Mouse (Mus musculus) E14TG2a.4 (cell line): ENCODE measurements around the gene Coq10a.
"Not testable (repeated sequence)": the region's sequence is repeated elsewhere in the genome, so short reads cannot be mapped to it uniquely, and the experiment has no call there.

Experiments
- H3K27me3 ChIP-seq: 2 replicates; pipeline ENCODE4 v1.6.1; 2014; ENCODE audit warnings: low read length, control low read depth; ENCODE audit not compliant: insufficient read depth
- H3K36me3 ChIP-seq: 2 replicates; pipeline ENCODE4 v1.6.1; 2014; ENCODE audit warnings: low read length, control low read depth; ENCODE audit not compliant: insufficient read depth
- H3K4me1 ChIP-seq: replicated peaks from 2 replicates; pipeline ENCODE4 v1.6.1; 2014; ENCODE audit warnings: low read depth, low read length, control low read depth
- H3K4me3 ChIP-seq: replicated peaks from 2 replicates; pipeline ENCODE4 v1.5.1; 2014; ENCODE audit warnings: mild to moderate bottlenecking, low read length
- H3K9me3 ChIP-seq: 2 replicates; pipeline ENCODE4 v1.6.1; 2014; ENCODE audit warnings: low read length, control low read depth
- CTCF ChIP-seq: conservative IDR thresholded peaks from 2 replicates; pipeline ENCODE4 v1.5.1; 2014; ENCODE audit warnings: low read length
- NANOG ChIP-seq: IDR thresholded peaks from 2 replicates; pipeline ENCODE4 v1.6.1; 2014; ENCODE audit warnings: borderline replicate concordance, low read length, mixed read lengths
- POU5F1 ChIP-seq: IDR thresholded peaks from 2 replicates; pipeline ENCODE4 v1.6.1; 2014; ENCODE audit warnings: low read length, borderline replicate concordance

Coq10a gene

GRCm38 (mm10) chr10:128336195-128336594, 32.6 kb downstream of the Coq10a start:
- Histone ChIP-seq H3K36me3 (peaks cover 23% of the 10 kb centered on the region), H3K27me3 (no peaks in the 10 kb centered on the region), H3K4me1 (peaks cover 38% of the 10 kb centered on the region), H3K9me3 (no peaks in the 10 kb centered on the region), H3K4me3 (no peak overlapping the region)
- no peak for TF ChIP-seq POU5F1
- TF ChIP-seq NANOG: no peak
- TF ChIP-seq CTCF: no peak

GRCm38 (mm10) chr10:128335582-128335981, 33.2 kb downstream of the Coq10a start:
- no peaks in the 10 kb centered on the region for H3K9me3 ChIP-seq
- H3K36me3 ChIP-seq: peaks cover 19% of the 10 kb centered on the region
- peaks cover 37% of the 10 kb centered on the region for H3K4me1 ChIP-seq
- no peaks in the 10 kb centered on the region for H3K27me3 ChIP-seq
- peak; percentile 78 for TF ChIP-seq CTCF
- TF ChIP-seq NANOG: no peak
- TF ChIP-seq POU5F1: no peak
- H3K4me3 ChIP-seq: no peak overlapping the region

DNA sequence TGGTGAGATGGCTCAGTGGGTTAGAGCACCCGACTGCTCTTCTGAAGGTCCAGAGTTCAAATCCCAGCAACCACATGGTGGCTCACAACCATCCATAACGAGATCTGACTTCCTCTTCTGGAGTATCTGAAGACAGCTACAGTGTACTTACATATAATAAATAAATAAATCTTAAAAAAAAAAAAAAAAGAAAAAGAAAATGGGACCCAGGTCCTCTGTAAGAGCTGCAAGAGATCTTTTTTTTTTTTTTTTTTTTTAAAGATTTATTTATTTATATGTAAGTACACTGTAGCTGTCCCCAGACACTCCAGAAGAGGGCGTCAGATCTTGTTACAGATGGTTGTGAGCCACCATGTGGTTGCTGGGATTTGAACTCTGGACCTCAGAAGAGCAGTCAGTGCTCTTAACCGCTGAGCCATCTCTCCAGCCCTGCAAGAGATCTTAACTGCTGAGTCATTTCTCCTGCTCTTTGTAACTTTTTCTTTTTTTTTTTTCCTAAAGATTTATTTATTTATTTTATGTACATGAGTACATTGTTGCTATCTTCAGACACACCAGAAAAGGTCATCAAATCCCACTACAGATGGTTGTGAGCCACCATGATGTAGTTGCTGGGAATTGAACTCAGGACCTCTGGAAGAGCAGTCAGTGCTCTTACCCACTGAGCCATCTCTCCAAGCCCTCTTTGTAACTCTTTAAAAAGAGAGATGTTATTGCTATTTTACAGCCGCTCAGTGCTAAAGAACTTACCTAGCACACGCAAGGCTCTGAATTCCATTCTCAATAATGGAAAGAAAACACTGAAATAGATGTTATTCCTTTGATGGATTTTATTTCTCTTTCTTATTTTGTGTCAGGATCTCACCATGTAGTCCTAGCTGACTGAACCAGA, 36.2 kb downstream of the Coq10a start:
- not testable (repeated sequence) for H3K27me3 ChIP-seq, H3K9me3 ChIP-seq, H3K4me3 ChIP-seq
- H3K36me3 ChIP-seq: peaks cover 17% of the 10 kb centered on the region
- peaks cover 18% of the 10 kb centered on the region for H3K4me1 ChIP-seq

GRCm38 (mm10) chr10:128327610-128328009, 41.2 kb downstream of the Coq10a start:
- Histone ChIP-seq H3K36me3 (peaks cover 52% of the 10 kb centered on the region), H3K9me3 (no peaks in the 10 kb centered on the region), H3K4me3 (no peak overlapping the region), H3K27me3 (no peaks in the 10 kb centered on the region), H3K4me1 (peaks cover 35% of the 10 kb centered on the region)
- TF ChIP-seq NANOG (no peak), CTCF (peak; percentile 19)

DNA sequence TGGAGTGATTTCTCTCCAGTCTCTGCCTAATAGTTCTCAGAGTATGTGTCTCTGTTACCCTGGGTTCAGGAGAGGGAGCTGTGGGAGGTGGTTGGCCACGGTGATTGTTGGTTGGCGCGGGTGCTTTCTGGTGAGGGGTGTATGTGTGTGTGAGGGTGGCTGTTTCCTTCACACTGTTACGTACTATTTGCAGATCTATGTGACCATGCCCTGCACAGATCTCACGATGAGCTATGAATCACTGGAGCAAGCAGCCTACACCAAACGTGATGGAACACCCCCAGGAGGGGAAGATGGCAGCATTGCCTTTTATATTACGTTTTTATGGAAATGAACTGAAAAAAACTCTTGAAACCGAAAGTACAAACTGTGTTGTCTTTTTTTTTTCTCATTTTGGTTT, 42.0 kb downstream of the Coq10a start:
- H3K36me3 ChIP-seq: peaks cover 52% of the 10 kb centered on the region
- no peaks in the 10 kb centered on the region for H3K27me3 ChIP-seq
- H3K4me1 ChIP-seq: peaks cover 36% of the 10 kb centered on the region
- no peak for TF ChIP-seq POU5F1
- TF ChIP-seq NANOG: no peak
- no peak for TF ChIP-seq CTCF
- H3K9me3 ChIP-seq: no peaks in the 10 kb centered on the region
- H3K4me3 ChIP-seq: 0 out of 2 replicates have a peak overlapping the region, but pooled peaks have one; percentile 10

DNA sequence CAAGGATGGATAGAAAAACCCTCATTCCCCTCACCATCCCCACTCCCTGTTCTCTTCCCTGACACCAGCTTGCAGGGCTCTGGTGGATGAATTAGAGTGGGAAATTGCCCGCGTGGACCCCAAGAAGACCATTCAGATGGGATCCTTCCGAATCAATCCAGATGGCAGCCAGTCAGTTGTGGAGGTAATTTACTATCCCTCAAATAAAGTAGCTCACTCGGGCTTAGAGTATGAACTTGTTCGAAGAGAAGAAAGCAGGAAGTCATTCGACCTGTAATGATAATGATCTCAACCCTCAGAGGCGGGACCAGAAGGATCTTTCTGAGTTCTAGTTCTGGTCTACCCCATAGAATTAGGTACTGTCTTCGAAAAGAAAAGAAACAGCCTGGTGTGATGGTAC, 45.3 kb downstream of the Coq10a start:
- H3K27me3 ChIP-seq: no peaks in the 10 kb centered on the region
- no peak for TF ChIP-seq NANOG
- TF ChIP-seq CTCF: no peak
- TF ChIP-seq POU5F1: no peak
- peak overlapping the region; percentile 95 for H3K4me3 ChIP-seq
- peaks cover 44% of the 10 kb centered on the region for H3K4me1 ChIP-seq
- H3K9me3 ChIP-seq: no peaks in the 10 kb centered on the region
- peaks cover 70% of the 10 kb centered on the region for H3K36me3 ChIP-seq

DNA sequence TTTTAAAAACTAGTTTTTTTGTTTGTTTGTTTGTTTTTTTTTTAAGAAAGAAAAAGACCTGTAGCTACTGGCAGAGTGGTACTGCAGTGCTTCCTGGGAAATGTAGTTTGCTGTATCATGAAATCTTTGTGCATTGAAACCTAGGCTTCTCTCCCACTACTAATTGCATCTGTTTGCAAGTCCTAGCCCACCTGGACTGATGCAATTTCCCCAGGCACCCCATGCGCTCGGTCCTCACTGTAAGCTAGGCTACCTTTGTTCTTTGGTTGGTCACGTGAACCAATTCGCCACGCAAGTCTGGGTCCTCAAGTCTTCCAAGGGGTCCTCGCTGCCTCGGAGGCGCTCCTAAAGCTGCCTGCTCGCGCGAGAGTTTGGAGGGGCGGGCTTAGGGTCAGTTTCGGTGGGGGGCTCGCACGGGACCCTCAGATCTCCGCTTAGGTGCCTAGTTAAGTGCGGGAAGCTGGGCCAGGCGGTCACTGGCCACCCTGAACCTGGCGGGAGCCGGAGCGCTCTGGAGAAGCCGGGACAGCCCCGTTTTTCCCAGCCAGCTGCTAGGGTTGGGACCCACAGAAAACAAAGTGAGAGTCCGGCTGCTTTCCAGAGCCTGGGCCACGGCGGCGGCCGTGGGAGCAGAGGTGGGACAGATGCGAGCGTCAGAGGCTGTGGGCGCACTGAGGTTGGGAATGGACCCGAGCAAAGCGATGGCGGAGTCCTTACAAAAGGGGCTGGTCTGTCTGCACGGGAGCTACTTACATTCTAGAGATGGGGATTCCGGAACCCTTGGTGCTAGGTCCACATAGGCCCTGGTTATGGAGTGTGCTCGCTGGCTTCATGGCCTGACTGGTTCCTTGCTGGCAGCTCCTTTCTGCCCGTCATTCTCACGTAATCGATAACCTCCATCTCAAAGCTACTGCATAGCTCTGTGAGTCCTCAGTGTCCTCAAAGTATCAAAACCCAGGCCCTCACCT, 46.4 kb downstream of the Coq10a start, which contains the start of gene Cnpy2:
Cnpy2 (plus strand) TSS at position 319 of the 968 bp plus-strand sequence.
- H3K36me3 ChIP-seq: peaks cover 70% of the 10 kb centered on the region
- H3K4me3 ChIP-seq: peak within 1 kb of the TSS; percentile 95
- H3K4me1 ChIP-seq: peaks cover 44% of the 10 kb centered on the region
- H3K27me3 ChIP-seq: no peaks in the 10 kb centered on the region
- TF ChIP-seq CTCF (no peak), POU5F1 (no peak), NANOG (no peak)
- H3K9me3 ChIP-seq: no peaks in the 10 kb centered on the region

DNA sequence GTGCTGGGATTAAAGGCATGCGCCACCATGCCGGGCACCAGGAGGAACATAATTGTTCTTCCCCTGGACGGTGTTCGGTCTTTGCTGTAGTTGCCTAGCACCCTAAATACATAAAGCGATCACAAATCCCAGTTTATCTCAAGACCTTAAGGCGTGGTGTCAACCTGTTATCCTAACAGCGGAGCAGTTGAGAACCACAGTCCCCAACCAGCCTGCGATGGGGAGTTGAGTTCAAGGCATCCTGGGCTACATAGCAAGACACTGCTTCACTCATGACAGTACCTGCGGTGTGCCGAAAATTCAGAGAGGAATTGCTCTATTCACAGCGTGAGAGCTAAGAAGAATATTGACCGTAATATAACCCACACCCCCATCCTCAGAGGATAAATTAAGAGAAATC, 47.2 kb downstream of the Coq10a start:
- no peak for TF ChIP-seq POU5F1
- TF ChIP-seq NANOG: no peak
- H3K4me3 ChIP-seq: peak overlapping the region; percentile 95
- peaks cover 70% of the 10 kb centered on the region for H3K36me3 ChIP-seq
- H3K9me3 ChIP-seq: no peaks in the 10 kb centered on the region
- peaks cover 42% of the 10 kb centered on the region for H3K4me1 ChIP-seq
- H3K27me3 ChIP-seq: no peaks in the 10 kb centered on the region
